Mouse (Mus musculus) ES-CJ7 (cell line): ENCODE data around the gene Trpv5.

Source experiments
- DNase-seq: peaks from one replicate; pipeline ENCODE4 v3.0.0; 2011; ENCODE audit warnings: low read depth, low spot score

Gene Trpv5

GRCm38 (mm10) chr6:41680669-41681068, at the start of gene Trpv5:
Gene Trpv5 (minus strand): TSS chr6:41680769.
- peak; percentile 14 for DNase-seq

GRCm38 (mm10) chr6:41727989-41728609, 47.5 kb upstream of the Trpv5 start:
- no peak for DNase-seq

GRCm38 (mm10) chr6:41721430-41721829, 40.9 kb upstream of the Trpv5 start:
- no peak for DNase-seq

- DNase-seq, result no peak
These were observed 29.7 kb upstream of the Trpv5 start for GRCm38 (mm10) chr6:41710281-41710680.

GRCm38 (mm10) chr6:41706275-41706674, 25.7 kb upstream of the Trpv5 start:
- no peak for DNase-seq

GRCm38 (mm10) chr6:41704123-41704522, 23.6 kb upstream of the Trpv5 start, which contains the start of gene Kel:
Gene Kel (minus strand): TSS chr6:41704339.
- no peak for DNase-seq

- DNase-seq, result peak; percentile 17
These were observed 22.4 kb upstream of the Trpv5 start for GRCm38 (mm10) chr6:41702928-41703327.

GRCm38 (mm10) chr6:41701245-41701644, 20.7 kb upstream of the Trpv5 start:
- no peak for DNase-seq

GRCm38 (mm10) chr6:41694407-41694806, 13.8 kb upstream of the Trpv5 start:
- no peak for DNase-seq

- no peak for DNase-seq
These were observed 11.6 kb upstream of the Trpv5 start for GRCm38 (mm10) chr6:41692200-41692599.

- no peak for DNase-seq
These were observed 5.0 kb upstream of the Trpv5 start for GRCm38 (mm10) chr6:41685596-41685995.

GRCm38 (mm10) chr6:41684911-41685310, 4.3 kb upstream of the Trpv5 start:
- DNase-seq, result no peak

- DNase-seq, result no peak
These were observed 3.6 kb upstream of the Trpv5 start, which contains the start of gene Llcfc1 for GRCm38 (mm10) chr6:41684131-41684530. Gene Llcfc1 (plus strand): TSS chr6:41684431.

GRCm38 (mm10) chr6:41681656-41682055, 1.1 kb upstream of the Trpv5 start:
- DNase-seq, result no peak

- DNase-seq, result no peak
These were observed 4.0 kb downstream of the Trpv5 start for GRCm38 (mm10) chr6:41676530-41676929.

- DNase-seq, result peak; percentile 62
These were observed 18.2 kb downstream of the Trpv5 start for GRCm38 (mm10) chr6:41662320-41662719.

GRCm38 (mm10) chr6:41658487-41658886, 22.1 kb downstream of the Trpv5 start:
- DNase-seq, result no peak

GRCm38 (mm10) chr6:41654648-41655047, 25.9 kb downstream of the Trpv5 start:
- DNase-seq, result no peak

- DNase-seq, result no peak
These were observed 27.4 kb downstream of the Trpv5 start for GRCm38 (mm10) chr6:41653173-41653572.

GRCm38 (mm10) chr6:41646672-41647071, 33.9 kb downstream of the Trpv5 start:
- DNase-seq, result no peak

GRCm38 (mm10) chr6:41646220-41646619, 34.3 kb downstream of the Trpv5 start:
- DNase-seq, result no peak

GRCm38 (mm10) chr6:41643227-41643626, 37.3 kb downstream of the Trpv5 start:
- no peak for DNase-seq

GRCm38 (mm10) chr6:41642765-41643164, 37.8 kb downstream of the Trpv5 start:
- DNase-seq, result no peak
